Mouse (Mus musculus): ENCODE data around the gene Mrpl54.

The Mrpl54 gene

DNA sequence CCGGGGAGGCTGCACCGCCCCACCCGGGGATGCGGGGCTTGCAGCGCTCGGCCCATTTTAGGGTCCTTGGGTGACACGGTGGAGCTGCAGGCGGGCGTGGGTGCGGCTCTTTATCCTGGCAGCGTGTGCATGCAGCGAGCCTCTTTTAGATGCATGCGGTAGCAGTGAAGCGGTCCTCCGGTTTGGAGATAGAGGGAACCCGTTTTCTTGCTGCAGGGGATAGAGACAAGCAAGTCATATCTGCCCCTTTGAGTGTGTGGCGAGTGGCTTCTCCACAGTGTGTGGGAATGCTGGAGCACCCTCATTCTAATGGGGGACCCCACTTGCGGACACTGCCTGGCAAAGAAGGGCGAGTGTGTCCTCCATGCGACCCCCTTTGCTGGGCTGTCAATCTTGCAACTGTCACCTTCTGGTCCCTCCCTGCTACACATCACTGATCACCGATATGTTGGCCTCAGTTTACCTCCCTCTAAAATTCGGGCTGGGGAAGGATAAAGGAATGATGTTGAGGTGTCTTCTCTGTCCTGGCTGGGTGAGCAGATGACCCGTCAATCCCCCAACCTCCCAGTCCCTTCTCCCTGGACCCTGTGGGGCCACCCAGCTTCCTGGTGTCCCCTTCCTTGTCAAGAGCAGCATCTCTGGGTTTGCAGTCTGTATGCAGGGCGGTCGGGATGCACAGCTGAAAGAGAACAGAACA is 26.7 kb upstream of the Mrpl54 start:
- DNase-seq, result no peak

DNA sequence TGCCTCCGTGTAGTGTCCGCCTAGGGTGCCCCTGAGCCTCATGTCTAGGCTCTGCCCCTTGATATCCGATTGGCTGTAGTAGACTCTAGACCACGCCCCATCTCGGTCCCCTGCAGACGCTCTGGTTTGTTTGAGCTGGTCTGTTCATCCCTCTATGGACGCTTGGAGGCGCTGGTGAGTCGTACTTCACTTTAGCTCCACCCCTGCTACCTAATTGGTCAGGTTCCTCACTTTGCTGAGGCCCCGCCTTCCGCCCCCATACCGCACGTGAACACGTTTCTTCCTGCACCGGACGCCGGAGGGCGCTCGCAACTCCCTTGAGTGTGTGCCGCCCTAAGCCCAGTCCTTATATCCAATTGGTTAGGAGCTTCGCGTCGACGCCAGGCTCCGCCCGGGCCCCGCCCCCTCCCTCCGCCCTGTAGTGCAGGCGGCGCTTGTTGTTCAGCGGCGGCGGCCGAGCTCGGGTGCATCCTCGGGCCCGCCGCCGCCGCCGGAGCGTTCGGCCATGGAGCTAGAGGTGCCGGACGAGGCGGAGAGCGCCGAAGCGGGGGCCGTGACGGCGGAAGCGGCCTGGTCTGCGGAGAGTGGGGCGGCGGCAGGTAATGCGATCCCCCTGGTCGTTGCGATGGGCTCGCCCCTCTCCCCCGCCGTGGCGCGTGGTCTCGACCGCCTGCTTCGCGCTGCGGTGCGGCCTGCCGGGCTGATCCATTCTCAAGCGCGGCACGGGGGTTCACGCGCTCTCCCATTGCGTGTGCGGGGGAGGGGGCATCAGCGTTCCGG is 26.0 kb upstream of the Mrpl54 start, which contains the start of gene Pip5k1c:
TSS of gene Pip5k1c (plus strand) at position 410 of the 780 bp plus-strand sequence.
- DNase-seq, result peak; percentile 99

DNA sequence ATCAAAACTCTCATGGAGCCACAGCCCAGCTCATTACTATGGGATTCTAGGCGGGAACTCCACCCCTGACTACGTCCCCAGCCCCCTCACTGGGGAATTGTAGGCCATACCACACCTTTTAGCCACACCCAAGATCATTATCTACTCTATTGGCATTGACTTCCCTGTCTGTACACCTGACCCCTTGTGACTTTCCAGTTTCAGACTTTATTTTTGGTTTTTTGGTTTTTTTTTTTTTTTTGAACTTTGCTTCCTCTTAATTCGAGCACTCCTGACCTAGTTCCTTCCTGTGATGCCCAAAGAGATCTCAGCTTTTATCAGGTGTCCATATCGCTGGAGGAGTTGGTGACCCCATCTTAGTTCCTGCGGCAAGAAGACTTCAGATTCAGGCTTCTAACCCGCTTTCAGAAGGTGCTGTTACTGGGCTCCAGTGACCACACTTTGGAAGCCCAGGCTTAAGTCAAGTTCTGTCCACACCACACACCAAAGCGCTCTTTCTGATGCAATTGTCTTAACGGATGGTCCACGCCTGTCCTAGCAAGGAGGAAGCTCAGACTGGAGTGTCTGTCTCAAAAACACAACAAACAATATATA is 24.9 kb upstream of the Mrpl54 start, which contains the start of gene Tjp3:
TSS of gene Tjp3 (minus strand) at position 71 of the 594 bp plus-strand sequence.
- DNase-seq, result no peak

DNA sequence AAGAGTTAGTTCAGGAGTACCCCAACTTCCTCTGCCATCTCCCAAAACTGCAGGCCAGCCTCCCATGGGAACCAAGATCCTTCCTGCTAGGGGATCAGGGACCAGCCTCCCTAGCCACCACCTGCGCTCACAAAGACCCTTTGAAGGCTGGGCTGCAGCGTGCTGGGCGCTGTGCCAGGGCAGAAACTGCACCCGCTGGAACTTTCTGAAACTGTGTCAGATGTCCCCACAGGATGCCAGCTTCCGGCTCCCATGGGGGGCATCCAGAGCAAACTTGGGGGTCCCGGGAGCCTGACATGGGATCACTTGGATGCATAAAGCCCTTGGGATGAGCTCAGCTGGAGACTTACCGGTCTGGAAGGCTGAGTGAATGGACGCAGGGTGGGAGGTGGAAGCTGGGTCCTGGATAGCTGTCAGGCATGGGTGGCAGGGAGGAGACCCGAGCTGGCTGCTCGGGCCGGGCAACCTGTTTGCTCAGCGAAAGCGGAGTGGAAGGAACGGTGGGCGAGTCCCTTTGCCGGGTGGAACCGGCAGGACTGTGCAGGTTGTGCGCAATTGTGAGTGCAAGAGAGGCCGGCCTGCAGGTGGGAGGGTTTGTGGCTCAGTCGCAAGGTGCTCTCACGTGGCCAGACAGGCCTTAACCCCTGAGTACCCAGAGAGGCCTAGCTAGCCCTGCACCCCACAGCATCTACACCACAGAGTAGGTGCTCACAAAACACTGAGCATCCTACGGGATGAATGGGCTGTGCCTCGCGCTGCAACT is 24.1 kb upstream of the Mrpl54 start:
- peak; percentile 39 for DNase-seq

DNA sequence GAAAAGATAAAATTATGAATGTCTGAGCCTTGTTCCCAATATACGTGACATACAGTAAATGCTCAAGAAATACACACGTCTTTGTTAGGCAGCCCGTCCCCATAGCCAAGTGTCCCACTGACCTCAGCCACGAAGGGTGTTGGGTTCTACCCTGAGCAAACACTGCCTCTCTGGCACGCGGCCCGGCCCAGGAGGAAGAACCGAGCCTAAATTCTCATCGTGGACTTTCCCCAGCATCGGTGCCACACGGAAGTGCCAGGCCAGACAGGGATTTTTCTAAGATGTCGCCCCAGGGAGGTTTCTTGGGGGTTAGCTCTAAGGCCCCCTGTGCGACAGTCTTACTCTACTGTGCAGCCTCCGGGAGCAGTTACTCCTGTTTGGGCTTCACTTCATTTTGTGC is 23.1 kb upstream of the Mrpl54 start:
- DNase-seq, result peak; percentile 37

DNA sequence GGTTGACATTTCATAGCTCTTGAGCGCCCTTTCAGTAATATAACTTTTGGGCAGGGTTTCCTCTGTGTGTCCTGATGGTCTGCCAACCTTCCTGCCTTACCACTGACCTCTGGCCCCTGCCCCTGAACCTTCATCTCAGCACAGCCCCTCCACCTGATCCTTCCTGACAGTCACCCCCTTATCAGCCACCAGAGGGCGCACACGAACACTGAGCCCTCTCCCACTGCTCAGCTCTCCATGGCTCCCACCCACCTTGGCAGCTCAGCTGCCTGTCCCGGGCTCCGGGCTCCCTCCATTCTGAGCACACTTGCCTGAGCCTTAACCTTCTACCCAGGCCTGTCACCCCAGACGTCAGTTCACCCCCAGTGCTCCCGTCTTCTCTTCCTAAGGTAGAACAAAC is 22.5 kb upstream of the Mrpl54 start:
- peak; percentile 75 for DNase-seq

DNA sequence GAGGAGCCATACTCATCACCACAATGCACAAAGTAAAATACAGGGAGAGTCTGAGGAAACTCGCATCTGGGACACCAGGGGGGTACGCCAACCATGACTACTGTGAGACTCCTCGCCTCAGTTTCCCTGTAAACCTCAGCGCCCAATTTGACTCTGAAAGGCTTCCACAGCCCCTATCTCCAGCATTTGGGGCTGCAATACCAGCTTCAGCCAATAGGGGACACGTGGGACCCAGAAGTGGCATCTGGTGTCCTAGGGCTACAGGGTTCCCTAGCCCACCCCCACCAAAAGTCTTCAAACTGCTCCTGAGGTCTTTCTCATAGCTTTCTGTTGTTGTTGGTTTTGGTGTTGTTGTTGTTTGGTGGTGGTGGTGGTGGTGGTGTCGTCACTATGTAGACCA is 21.9 kb upstream of the Mrpl54 start:
- peak; percentile 70 for DNase-seq

DNA sequence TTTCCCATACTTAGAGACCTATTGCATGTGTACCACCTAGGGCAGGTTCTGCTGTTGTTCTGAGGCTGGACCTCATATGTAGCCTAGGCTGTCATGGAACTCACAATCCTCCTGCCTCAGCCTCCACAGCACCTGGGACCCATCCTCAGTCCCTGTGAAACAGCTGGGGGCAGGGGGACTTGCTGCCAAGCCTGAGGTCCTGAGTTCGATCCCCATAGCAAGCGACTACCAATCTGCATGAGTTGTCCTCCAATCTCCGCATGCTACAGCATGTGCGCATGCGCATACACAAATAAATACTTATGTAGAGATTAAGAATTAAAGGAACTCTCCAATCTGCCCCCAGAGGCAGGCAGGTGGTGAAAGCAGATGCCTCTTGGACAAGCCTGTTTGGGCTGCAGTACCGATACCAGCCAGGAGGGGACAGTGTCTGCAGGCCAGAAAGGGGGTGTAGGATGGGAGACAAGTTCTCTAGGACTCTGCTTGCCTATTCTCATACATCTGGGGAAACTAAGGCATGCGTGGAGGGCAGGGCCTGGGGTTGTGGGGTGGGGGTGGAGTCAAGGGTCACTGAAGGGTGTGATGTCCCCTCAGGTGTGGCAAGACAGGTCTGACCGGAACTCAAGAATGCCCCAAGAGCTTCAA is 20.9 kb upstream of the Mrpl54 start:
- peak; percentile 70 for DNase-seq

DNA sequence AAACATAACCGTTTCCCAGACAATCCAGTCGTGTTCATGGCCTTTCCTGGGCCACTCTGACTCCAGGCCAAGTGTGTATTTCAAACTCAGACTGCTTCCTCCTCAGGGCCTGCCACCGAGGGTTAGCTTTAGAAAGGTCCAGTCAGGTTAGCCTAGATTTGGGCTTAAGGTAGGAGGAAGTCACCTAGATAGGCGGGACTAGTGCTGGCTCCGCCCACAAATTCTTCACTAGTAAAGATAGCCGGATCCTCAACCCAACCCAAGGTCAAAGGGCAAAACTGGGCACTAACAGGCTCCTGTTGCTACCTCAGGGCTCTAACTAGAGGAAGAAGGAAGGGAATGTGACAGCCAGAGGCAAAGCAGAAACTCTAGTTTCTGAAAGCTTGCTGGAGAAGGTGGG is 19.9 kb upstream of the Mrpl54 start:
- DNase-seq, result peak; percentile 28

DNA sequence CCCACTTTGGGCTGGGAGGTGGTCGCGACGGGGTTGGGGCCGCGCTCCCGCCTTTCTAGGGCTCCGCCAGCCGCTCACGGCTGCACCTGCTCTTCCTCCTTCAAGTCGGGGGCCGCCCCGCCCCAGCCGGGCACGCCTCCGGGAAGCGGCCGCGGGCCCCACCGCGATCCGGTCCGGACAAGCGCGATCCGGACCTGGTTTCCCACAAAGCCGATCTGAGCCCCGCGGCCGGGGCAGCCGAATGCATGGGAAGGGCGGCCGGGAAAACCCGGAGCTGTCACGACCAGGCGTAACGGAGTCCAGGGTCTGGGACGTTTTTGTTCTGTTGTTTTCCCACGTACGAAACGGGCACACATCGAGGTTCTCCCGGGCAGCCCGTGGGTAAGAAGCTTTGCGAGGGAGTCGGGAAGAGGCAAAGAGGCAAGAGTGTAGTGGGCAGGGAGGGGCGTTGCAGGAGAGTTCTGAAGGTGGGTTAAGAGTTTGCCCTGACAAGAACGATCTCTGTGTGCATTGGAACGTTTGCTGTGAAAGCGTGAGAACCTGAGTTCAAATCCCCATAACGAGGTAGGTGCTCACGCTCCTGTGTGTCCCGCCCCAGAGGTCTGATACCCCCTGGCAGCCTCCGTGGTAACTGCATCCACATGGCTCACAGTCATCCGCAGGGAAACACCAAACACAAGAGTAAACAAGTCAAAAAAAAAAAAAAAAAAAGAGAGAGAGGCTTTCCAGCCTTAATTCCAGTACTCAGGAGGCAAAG is 19.1 kb upstream of the Mrpl54 start:
- peak; percentile 95 for DNase-seq

DNA sequence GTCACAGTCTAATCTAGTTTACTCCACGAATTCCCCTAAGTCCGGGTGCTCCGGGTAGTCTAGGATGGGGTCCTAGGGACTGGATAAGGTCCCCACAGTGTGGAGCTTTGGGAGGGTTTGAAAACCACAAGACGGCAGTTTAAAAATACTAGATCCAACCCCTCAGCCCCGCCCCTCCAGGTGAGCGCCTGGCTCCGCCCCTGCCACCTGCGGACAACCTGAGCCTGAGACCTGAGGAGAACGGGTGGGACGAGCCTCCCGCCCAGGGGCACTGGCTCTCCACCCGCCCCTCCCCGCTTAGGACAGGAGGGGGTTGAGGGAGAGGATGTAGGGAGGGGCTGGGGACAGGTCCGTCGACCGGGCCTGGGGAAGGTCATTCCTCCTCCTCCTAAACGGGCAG is 18.0 kb upstream of the Mrpl54 start:
- DNase-seq, result peak; percentile 54

DNA sequence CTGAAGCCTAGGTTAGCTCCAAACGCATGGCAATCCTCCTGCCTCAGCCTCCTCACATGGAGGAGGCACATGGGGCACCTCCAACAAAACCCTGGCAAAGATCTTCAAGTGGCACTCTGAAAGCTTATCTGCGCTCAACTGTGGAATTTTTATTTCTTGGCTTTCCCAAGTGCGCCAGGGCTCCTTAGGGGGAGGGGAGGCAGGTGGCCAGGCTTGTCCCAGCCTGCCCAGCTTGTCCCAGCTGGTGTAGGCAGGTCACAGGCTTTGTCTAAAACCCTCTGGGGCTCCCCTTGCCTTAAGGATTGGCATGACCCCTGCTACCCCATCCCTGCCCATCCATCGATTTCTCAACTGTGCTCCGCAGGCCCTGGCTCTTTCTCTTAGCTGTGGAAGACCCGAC is 17.5 kb upstream of the Mrpl54 start:
- no peak for DNase-seq

DNA sequence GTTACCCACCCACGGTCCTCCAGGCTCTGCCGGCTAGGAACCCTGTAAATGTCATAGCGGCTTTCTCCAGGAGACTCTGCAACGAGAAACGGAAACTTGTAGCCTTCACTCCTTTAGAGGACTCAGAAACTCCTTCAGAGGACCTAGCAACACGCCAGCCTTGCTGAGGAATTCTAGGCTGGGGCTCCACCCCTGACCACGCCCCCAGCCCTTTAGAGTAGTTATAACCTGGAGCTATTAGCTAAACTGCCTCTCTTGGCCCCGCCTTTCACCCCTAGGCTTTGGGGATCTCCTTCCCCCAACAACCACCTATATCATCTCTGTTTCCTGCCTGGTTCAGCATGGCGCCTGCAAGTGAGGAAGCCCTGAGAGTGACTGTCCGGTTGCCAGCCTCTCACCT is 12.8 kb upstream of the Mrpl54 start:
- peak; percentile 42 for DNase-seq

DNA sequence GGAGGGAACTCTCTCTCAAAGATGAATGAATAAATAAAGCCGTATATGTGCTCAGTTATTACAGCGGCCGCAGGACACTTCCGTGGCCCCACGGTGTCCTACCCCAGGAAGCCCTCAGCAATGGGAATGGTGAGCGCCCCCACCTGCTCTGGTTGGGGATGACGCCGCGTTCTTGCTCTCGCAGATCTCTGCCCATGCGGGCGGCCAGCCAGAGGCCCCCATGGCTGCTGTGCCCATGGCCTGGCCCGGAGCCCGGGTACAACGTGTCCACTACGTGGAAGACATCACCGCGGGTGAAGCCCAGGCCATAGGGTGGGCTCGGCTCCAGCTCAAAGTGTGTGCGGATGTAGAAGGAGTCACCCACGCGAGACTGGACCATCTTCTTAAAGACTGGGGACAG is 10.9 kb upstream of the Mrpl54 start:
- DNase-seq, result no peak

DNA sequence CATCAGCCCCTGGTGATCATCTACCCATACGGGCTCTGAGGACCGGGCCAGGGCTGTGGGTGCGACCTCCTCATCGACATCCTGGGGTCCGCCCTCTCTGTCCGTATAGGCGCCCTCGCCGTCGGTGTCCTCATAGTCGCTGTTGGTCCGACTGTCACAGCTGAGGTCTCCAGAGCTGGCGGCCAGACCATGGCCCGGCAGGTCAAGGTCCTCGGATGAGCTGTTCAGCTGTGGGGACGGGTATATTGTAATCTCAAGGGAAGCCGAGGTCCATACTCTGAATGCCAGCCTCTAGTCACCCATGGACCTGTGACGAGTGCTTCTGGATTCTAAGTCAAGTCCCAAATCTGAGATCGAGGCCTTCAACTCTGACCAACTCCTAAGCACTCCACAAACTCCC is 7.1 kb upstream of the Mrpl54 start:
- no peak for DNase-seq

DNA sequence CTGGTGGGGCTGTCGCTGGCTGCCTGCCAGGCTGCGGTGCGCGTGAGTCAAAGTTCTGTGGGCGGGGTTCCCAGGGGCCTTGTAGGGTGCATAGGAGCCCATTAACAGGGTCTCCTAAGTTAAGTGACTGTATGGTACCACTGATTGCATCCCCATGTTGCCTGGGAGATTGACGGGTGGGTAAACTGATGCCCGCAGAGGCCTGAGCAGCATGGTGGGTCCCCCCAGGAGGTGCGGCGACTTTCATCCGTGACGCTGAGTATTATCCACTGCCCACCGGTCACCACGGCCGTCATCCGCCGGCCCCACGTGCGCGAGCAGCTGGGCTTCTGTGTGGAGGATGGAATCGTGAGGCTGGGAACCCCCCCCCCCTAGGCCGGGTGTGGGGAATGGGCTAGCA is 5.6 kb upstream of the Mrpl54 start:
- DNase-seq, result no peak

DNA sequence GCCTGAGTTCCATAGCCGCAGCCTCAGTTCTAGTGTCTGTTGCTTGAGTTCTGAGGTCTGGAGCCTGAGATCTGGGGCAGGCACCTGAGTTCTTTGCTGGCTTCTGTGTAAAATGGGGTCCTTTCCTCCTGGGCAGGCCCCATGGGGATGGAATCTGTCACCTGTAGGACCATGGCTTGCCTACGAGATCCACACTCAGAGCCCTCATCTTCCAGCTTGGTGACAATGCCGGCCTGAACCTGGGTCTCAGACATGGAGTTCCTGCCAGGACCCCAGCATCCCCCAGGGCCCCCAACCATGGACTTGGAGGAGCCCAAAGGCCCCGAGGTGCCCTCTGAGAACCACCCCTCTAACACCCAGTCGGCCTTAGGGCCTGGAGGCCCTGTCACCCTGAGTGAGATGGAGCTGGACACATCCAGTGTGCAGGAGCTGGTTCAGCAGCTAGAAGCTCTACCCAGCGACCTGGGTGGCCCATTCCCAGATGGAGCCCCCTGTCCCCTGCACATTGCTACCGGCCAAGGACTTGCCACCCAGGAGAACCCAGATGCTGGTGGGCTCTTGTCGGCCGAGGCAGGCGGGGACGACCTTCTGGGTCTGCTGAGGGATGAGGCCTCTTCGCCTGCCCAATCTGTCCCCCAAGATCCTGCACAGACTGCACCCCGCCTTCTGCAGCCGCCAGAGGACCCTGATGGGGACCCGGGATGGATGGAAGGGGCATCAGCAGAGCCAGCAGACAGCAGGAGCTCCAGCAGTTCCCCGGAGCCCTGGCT is 2.1 kb upstream of the Mrpl54 start:
- DNase-seq, result no peak

DNA sequence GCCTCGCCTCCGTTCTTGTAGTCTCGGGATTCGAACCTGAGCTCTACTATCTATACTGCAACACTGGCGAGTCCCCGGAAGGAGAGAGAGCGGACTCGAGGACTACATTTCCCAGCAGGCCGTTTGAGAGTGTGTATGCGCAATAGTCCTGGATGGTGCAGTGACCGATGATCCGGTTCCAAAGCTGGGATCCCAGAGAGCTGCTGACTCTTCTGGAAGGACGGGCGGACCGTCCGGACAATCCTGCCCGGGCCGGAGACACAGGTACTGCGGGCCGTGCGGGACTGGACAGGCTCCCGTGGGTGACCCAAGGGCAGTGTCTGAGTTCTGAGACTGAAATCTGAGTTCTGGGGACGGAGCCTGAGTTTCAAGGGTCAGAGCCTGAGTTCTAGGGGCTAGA is 1.3 kb upstream of the Mrpl54 start:
- DNase-seq, result peak; percentile 85

DNA sequence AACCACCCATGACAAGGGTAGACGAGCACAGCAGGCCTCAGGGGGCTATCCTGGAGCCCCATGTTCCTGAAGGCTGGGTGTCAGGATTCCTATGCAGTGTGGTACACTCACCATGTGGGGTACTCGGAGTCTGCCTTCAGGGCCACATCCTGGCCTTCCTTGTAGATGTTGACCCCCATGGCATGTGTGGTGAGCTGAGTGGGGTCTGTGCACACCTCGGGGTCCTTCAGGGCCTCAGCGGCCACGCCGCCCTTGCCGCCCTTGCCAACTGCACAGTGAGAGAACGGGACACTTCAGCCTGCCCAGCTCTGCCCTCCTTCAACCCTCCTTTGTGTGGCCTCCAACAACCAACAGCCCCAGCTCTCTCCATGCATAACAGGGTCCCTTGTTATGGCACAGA is 1.2 kb downstream of the Mrpl54 start:
- DNase-seq, result no peak

DNA sequence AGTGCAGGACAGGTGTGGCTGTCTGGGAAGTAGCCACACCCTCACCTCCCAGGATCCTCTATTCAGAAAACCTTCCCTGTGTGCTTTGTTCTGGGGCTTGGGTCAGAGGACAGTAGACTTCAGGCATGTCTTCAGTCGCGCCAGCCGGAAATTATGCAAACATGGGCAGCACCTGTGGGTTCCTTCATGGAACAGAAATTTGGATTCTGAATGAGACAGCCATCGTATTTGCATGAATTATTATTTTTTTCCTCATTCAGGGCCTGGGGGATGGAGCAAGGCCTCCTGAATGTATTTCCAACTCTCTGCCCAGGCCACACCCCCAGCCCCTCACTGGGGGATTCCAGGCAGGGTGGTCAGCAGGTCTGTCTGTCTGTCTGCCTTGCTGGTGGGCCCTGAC is 5.7 kb downstream of the Mrpl54 start:
- no peak for DNase-seq

DNA sequence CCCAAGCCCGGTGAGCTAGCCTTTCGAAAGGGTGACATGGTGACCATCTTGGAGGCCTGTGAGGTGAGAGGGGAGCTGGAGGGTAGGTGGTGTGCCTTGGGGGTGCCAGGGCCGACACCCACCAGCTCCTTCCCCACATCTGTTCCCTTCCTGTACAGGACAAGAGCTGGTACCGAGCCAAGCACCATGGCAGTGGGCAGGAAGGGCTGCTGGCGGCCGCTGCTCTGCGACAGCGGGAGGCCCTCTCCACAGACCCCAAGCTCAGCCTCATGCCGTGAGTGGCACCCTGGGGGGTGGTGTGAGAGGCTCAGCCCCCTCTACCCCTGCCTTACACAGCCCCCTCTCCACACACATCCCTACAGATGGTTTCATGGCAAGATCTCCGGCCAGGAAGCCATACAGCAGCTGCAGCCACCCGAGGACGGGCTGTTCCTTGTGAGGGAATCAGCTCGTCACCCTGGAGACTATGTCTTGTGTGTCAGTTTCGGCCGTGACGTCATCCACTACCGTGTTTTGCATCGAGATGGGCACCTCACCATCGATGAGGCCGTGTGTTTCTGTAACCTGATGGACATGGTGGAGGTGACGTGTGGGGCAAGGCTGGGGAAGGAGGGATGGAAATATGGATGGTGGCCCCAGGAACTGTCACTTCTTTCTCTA is 7.4 kb downstream of the Mrpl54 start:
- no peak for DNase-seq

All from lung, postnatal 14 days (tissue).